Mouse (Mus musculus): ENCODE data around the gene Eif2b1. TPM values are rescaled to one million over a fixed set of nuclear protein-coding genes. Genes with fewer than 3 reads are reported as not detected.

Gene Eif2b1
- polyA plus RNA-seq, 1 experiment from 2014 or later = 78.7 TPM

DNA sequence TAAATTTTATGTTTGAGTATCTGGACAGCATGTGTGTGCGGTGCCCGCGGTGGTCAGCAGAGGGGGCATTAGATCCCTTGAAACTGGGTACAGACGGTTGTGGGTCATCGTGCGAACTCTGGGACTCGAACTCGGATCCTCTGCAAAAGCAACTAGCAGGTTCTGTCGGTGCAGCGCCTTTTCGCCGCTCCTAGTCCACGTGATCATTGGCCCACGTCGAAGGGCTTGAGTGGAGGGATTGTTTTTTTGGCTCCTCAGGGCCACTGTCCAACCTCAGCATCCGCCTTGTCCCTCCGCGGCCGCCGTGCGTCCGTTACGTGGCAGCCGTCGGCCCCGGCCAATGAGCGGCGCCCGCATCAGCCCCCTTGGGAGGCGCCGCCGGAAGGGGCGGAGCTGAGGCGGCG lies 38.5 kb downstream of the Eif2b1 start, which contains the start of gene Tmed2:
Gene Tmed2 (plus strand): TSS at position 313 of the 404 bp plus-strand sequence.
- Histone ChIP-seq H3K9ac (replicated peaks; ENCODE audit: low read depth, low read length) (peak within 1 kb of the TSS; percentile 92), H3K27me3 (ENCODE audit: control insufficient read depth, insufficient read depth, low read length) (no peaks in the 10 kb centered on the region), H3K27ac (ENCODE audit: low read length) (peak within 1 kb of the TSS; percentile 84), H3K9me3 (ENCODE audit: control insufficient read depth, low read depth, low read length) (no peaks in the 10 kb centered on the region), H3K4me3 (ENCODE audit: low read depth, low read length) (peak within 1 kb of the TSS; percentile 95), H3K4me1 (ENCODE audit: control insufficient read depth, insufficient read depth, low read length) (peaks cover 12% of the 10 kb centered on the region), H3K36me3 (ENCODE audit: control insufficient read depth, insufficient read depth, low read length) (peaks cover 23% of the 10 kb centered on the region), H3K4me2 (replicated peaks; ENCODE audit: low read depth, low read length) (peak within 1 kb of the TSS; percentile 74)
- under 1% methylated on average over 35 of the region's 35 CpGs for WGBS
- peak; percentile 92 for ATAC-seq (ENCODE audit: insufficient number of reproducible peaks, insufficient read depth, low FRiP score, low read depth)

DNA sequence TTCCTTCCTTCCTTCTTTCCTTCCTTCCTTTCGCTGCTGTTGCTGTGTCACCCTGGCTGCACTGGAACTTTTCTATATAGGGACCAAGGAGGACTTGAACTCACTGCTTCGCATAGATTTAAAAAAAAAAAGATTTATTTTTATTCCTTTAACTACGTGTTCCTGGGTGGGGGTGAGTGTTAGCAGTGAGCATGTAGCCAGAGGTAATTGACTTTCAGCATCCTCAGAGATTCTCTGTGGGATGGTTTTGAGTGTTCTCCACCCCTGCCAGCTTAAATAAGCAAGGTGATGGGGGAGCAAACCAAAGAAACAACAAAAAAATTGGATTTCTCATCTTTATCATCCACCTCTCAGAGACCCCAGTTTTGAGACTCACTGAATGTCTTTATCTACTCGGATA lies 39.0 kb downstream of the Eif2b1 start:
- H3K4me1 ChIP-seq (ENCODE audit: control insufficient read depth, insufficient read depth, low read length) = peaks cover 12% of the 10 kb centered on the region
- no peaks in the 10 kb centered on the region for H3K9me3 ChIP-seq (ENCODE audit: control insufficient read depth, low read depth, low read length)
- WGBS = 71% methylated on average over 4 of the region's 4 CpGs
- no peaks in the 10 kb centered on the region for H3K27me3 ChIP-seq (ENCODE audit: control insufficient read depth, insufficient read depth, low read length)
- H3K9ac ChIP-seq (replicated peaks; ENCODE audit: low read depth, low read length) = no peak overlapping the region
- ATAC-seq (ENCODE audit: insufficient number of reproducible peaks, insufficient read depth, low FRiP score, low read depth) = no peak
- peaks cover 19% of the 10 kb centered on the region for H3K36me3 ChIP-seq (ENCODE audit: control insufficient read depth, insufficient read depth, low read length)
- peak overlapping the region; percentile 36; the same call in 1 of the 2 replicates for H3K27ac ChIP-seq (ENCODE audit: low read length)
- peak overlapping the region; percentile 95; the same call in 1 of the 2 replicates for H3K4me3 ChIP-seq (ENCODE audit: low read depth, low read length)
- peak overlapping the region; percentile 28; the same call in 1 of the 2 replicates for H3K4me2 ChIP-seq (replicated peaks; ENCODE audit: low read depth, low read length)

DNA sequence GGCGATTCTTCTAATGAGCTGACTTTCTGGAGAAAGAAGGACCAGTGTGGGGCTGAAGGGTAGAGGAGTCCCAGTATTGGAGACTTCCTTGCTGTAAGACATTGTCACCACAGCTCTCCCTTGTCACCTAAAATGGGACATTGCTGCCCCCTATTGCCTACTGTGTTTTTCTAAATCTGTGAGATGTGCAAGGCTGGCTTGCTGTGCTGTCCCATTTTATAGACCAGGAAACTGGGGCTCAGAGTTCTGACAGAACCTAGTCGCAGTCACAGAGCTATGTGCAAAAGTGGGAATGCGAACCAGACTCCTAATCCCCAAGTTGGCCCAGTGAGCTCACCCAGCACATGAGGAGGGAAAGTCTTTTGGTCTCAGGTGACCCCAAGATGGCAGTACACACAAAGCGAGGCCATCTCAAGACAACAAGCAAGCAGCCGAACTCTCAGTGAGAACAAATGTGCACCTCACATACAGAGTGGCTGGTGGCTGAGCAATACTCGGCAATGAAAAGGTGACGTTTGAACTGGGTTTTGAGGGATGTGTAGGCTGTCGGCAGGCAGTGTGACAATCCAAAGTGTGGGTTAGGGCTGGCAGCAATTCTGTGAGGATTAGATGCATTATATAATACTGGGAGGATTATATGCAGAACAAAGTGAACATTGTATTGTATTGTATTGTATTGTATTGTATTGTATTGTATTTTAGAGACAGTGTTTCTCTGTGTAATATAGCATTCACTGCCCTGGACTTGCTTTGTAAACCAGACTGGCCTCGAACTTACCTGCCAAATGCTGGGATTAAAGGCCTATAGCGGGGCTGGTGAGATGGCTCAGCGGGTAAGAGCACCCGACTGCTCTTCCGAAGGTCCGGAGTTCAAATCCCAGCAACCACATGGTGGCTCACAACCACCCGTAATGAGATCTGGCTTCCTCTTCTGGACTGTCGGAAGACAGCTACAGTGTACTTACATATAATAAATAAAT lies 39.8 kb downstream of the Eif2b1 start:
- WGBS = 76% methylated on average over 14 of the region's 16 CpGs
- H3K36me3 ChIP-seq (ENCODE audit: control insufficient read depth, insufficient read depth, low read length) = peaks cover 11% of the 10 kb centered on the region

DNA sequence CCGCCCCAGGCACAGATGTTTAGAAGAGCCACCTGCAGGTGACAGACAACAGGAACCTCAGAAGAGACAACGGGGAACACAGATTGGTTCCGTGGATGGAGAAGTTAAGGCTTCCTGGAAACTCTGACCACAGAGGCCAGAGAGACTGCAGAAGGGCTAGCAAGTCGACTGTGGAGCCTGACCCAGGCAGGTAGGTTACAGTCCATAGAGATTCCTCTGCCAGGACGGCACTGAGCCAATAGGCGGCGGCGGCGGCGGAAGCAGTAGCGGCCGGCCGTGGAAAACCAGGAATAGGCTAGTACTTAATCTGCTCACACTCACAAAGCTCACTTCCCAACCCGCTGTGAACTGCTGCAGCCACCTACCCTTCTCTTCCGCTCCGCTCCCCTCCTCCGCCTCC lies 42.2 kb downstream of the Eif2b1 start:
- Histone ChIP-seq H3K9ac (replicated peaks; ENCODE audit: low read depth, low read length) (peak overlapping the region; percentile 14; the same call in 1 of the 2 replicates), H3K36me3 (ENCODE audit: control insufficient read depth, insufficient read depth, low read length) (no peaks in the 10 kb centered on the region), H3K4me1 (ENCODE audit: control insufficient read depth, insufficient read depth, low read length) (peaks cover 9% of the 10 kb centered on the region), H3K27me3 (ENCODE audit: control insufficient read depth, insufficient read depth, low read length) (no peaks in the 10 kb centered on the region), H3K9me3 (ENCODE audit: control insufficient read depth, low read depth, low read length) (no peaks in the 10 kb centered on the region), H3K4me2 (replicated peaks; ENCODE audit: low read depth, low read length) (peak overlapping the region; percentile 42), H3K4me3 (ENCODE audit: low read depth, low read length) (0 out of 2 replicates have a peak overlapping the region, but pooled peaks have one; percentile 8), H3K27ac (ENCODE audit: low read length) (0 out of 2 replicates have a peak overlapping the region, but pooled peaks have one; percentile 15)
- 4% methylated on average over 17 of the region's 17 CpGs for WGBS
- no peak for ATAC-seq (ENCODE audit: insufficient number of reproducible peaks, insufficient read depth, low FRiP score, low read depth)

More for the DNA sequence above, 39.8 kb downstream of the Eif2b1 start:
- H3K4me2 ChIP-seq (replicated peaks; ENCODE audit: low read depth, low read length) = no peak overlapping the region
- H3K9me3 ChIP-seq (ENCODE audit: control insufficient read depth, low read depth, low read length) = no peaks in the 10 kb centered on the region
- H3K4me1 ChIP-seq (ENCODE audit: control insufficient read depth, insufficient read depth, low read length) = peaks cover 12% of the 10 kb centered on the region
- no peak overlapping the region for H3K9ac ChIP-seq (replicated peaks; ENCODE audit: low read depth, low read length)
- H3K27me3 ChIP-seq (ENCODE audit: control insufficient read depth, insufficient read depth, low read length) = no peaks in the 10 kb centered on the region
- no peak for ATAC-seq (ENCODE audit: insufficient number of reproducible peaks, insufficient read depth, low FRiP score, low read depth)
- no peak overlapping the region for H3K27ac ChIP-seq (ENCODE audit: low read length)
- no peak overlapping the region for H3K4me3 ChIP-seq (ENCODE audit: low read depth, low read length)

DNA sequence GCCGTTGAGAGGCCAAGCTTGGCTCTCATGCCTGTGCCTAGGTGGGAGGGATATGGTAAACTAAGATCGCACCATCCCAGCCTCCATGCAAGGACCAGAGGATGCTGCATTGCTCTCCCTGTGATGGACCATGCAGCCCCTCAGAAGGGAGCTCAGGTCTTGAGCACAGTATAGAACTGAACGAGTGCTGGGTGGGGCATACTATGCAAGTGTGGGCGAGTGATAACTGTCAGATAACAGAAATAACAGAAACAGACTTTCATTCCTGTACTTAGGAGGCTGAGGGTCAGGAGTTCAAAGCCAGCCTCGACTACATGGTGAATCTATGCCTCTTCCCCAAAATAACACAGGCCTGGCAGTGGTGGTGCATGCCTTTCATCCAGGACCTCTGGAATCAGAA lies 43.9 kb downstream of the Eif2b1 start:
- 67% methylated on average over 5 of the region's 5 CpGs for WGBS
- peaks cover 12% of the 10 kb centered on the region for H3K4me1 ChIP-seq (ENCODE audit: control insufficient read depth, insufficient read depth, low read length)

DNA sequence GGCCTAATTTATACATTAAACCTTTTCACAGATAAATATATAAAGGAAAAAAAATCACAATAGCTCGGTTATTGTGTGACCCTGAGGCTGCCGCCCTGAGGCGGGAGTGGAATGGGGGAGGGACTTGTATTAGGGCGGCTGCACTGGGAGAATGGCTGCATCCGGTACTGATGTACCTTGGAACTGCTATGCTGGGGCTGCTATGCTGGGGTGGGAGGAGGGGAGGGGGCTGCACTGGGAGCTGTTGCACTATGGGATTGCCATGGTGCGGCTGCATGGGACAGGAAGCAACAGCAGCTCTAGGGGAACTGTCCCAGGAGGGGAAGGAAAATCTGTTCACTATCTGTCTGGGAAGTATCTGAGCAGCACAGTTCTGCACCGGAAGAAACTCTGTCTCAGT lies 46.5 kb downstream of the Eif2b1 start:
- H3K36me3 ChIP-seq (ENCODE audit: control insufficient read depth, insufficient read depth, low read length) = no peaks in the 10 kb centered on the region
- no peaks in the 10 kb centered on the region for H3K27me3 ChIP-seq (ENCODE audit: control insufficient read depth, insufficient read depth, low read length)
- 0 out of 2 replicates have a peak overlapping the region, but pooled peaks have one; percentile 1 for H3K4me2 ChIP-seq (replicated peaks; ENCODE audit: low read depth, low read length)
- H3K27ac ChIP-seq (ENCODE audit: low read length) = peak overlapping the region; percentile 58; the same call in 1 of the 2 replicates
- H3K4me1 ChIP-seq (ENCODE audit: control insufficient read depth, insufficient read depth, low read length) = peaks cover 30% of the 10 kb centered on the region
- H3K4me3 ChIP-seq (ENCODE audit: low read depth, low read length) = no peak overlapping the region
- H3K9ac ChIP-seq (replicated peaks; ENCODE audit: low read depth, low read length) = no peak overlapping the region; the same call in 1 of the 2 replicates
- 29% methylated on average over 7 of the region's 7 CpGs for WGBS
- ATAC-seq (ENCODE audit: insufficient number of reproducible peaks, insufficient read depth, low FRiP score, low read depth) = no peak; the same call in 1 of the 2 replicates
- H3K9me3 ChIP-seq (ENCODE audit: control insufficient read depth, low read depth, low read length) = no peaks in the 10 kb centered on the region

More for the DNA sequence above, 43.9 kb downstream of the Eif2b1 start:
- H3K27ac ChIP-seq (ENCODE audit: low read length) = no peak overlapping the region
- ATAC-seq (ENCODE audit: insufficient number of reproducible peaks, insufficient read depth, low FRiP score, low read depth) = no peak
- no peaks in the 10 kb centered on the region for H3K36me3 ChIP-seq (ENCODE audit: control insufficient read depth, insufficient read depth, low read length)
- no peaks in the 10 kb centered on the region for H3K9me3 ChIP-seq (ENCODE audit: control insufficient read depth, low read depth, low read length)
- no peak overlapping the region for H3K9ac ChIP-seq (replicated peaks; ENCODE audit: low read depth, low read length)
- H3K4me2 ChIP-seq (replicated peaks; ENCODE audit: low read depth, low read length) = no peak overlapping the region
- no peaks in the 10 kb centered on the region for H3K27me3 ChIP-seq (ENCODE audit: control insufficient read depth, insufficient read depth, low read length)
- no peak overlapping the region for H3K4me3 ChIP-seq (ENCODE audit: low read depth, low read length)

DNA sequence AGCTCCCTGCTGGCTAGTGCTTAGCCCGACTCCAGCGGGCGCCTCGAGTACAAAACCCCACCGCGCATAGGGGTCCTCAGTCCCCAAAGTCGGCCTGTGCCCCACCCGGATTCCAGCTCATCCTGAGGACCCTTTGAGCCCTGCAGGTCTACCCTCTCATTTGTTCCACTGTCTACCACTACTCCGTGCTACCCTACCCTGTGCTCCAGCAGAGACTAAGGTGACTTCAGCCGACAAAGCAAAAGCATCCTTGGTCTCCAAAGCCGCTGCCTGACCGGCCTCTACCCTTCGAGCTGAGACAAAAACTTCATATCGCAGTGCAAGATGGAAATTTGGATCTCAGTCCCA lies 47.4 kb downstream of the Eif2b1 start:
- Histone ChIP-seq H3K4me1 (ENCODE audit: control insufficient read depth, insufficient read depth, low read length) (peaks cover 27% of the 10 kb centered on the region), H3K9me3 (ENCODE audit: control insufficient read depth, low read depth, low read length) (no peaks in the 10 kb centered on the region), H3K4me3 (ENCODE audit: low read depth, low read length) (peak overlapping the region; percentile 69), H3K9ac (replicated peaks; ENCODE audit: low read depth, low read length) (peak overlapping the region; percentile 37), H3K27ac (ENCODE audit: low read length) (peak overlapping the region; percentile 69; the same call in 1 of the 2 replicates), H3K36me3 (ENCODE audit: control insufficient read depth, insufficient read depth, low read length) (no peaks in the 10 kb centered on the region), H3K27me3 (ENCODE audit: control insufficient read depth, insufficient read depth, low read length) (no peaks in the 10 kb centered on the region), H3K4me2 (replicated peaks; ENCODE audit: low read depth, low read length) (peak overlapping the region; percentile 80)
- WGBS = 7% methylated on average over 14 of the region's 14 CpGs
- no peak; the same call in 1 of the 2 replicates for ATAC-seq (ENCODE audit: insufficient number of reproducible peaks, insufficient read depth, low FRiP score, low read depth)

DNA sequence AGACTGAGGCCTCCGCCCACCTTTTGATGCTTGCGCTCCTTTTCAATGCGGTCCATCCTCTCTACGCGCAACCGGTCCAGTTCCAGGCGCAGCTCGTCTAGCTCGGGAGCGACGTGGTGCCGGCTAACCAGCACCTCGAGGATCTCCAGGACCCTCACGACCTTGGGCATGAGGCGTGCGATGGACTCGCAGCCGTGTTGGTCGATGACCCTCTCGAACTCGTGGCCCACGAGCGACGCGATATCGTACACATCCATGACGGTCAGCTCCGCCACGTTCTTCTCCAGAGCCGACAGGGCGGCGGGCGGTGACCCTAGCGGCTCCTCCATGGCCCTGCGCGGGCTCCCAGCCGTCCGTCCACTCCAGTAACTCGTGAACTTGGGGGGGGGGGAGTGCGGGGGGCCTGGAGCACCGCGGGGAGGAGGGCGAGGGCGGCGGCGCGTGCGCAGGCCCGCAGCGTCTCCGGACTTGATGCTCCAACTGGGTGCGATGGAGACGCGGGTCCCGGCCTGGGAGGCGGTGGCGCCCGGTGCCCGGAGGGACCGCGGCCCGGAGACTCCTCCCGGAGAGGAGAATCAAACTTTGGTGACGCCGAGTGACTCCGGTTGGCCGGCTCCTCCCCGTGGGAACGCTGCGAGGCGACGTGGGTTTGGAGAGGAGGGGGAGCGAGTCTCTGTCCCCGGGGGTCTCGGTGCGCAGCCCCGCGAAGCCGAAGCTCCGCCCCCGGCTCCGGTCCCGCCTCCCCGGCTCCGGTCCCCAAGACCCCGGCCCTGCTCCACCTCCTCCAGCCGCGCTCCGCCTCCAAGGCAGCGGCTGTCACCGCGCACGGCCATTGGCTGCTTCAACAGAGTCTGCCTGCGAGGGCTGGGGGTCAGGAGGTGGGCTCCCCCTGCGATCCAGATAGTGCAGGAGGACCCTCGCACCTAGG lies 48.0 kb downstream of the Eif2b1 start, which contains the start of gene Rilpl1:
Gene Rilpl1 (minus strand): TSS at position 737 of the 928 bp plus-strand sequence.
- Histone ChIP-seq H3K27ac (ENCODE audit: low read length) (peak within 1 kb of the TSS; percentile 69), H3K9ac (replicated peaks; ENCODE audit: low read depth, low read length) (peak within 1 kb of the TSS; percentile 37), H3K4me3 (ENCODE audit: low read depth, low read length) (peak within 1 kb of the TSS; percentile 69), H3K4me1 (ENCODE audit: control insufficient read depth, insufficient read depth, low read length) (peaks cover 26% of the 10 kb centered on the region), H3K9me3 (ENCODE audit: control insufficient read depth, low read depth, low read length) (no peaks in the 10 kb centered on the region), H3K4me2 (replicated peaks; ENCODE audit: low read depth, low read length) (peak within 1 kb of the TSS; percentile 80), H3K36me3 (ENCODE audit: control insufficient read depth, insufficient read depth, low read length) (no peaks in the 10 kb centered on the region), H3K27me3 (ENCODE audit: control insufficient read depth, insufficient read depth, low read length) (no peaks in the 10 kb centered on the region)
- peak; percentile 89 for ATAC-seq (ENCODE audit: insufficient number of reproducible peaks, insufficient read depth, low FRiP score, low read depth)
- WGBS = under 1% methylated on average over 94 of the region's 96 CpGs
